Mouse (Mus musculus): ENCODE data around the gene Tfap4. TPM values are rescaled to one million over a fixed set of nuclear protein-coding genes. Genes with fewer than 3 reads are reported as not detected.
A peak's percentile ranks its signal among the peaks of the same experiment; 100 is the strongest.

Gene Tfap4
- polyA plus RNA-seq, 1 experiment, result 13.6 TPM

DNA sequence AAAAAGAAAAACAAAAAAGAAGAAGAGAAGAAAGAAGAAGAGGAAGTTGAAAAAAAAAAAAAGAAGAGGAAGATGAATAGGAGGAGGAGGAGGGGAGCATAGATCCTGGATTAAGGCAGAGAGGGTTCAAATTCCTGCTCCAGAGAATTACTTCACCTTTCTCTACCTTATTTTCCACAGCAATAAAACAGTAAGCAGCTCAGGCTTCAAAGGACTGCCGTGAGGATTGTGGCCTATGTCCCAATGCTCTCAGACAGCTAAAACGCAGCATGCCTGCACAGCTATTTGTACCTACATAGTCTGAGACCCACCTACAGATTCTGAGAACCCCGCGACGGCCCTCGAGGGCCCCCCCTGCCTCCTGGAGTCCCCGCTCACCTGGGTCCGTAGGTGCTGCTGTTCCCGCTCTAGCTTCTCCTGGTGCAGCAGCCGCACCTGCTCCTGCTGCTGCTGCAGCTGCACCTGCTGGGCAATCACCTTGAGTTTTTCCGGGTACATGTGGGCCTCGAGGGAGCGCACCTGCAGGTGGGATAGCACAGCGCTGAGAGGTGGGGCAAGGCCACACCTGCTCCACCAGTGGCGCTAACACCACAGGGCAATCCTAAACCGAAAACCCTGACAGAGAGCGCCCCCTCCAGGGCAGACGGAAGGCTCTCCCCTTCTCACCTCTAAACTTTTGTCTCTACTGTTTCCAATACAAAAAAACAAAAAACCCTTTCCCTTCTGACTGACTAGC, 10.5 kb downstream of the Tfap4 start:
- no peak for DNase-seq (ENCODE audit: low read depth)
- TF ChIP-seq POLR2A (IDR thresholded peaks at IDR 0.05; ENCODE audit: borderline replicate concordance, extremely low read depth, insufficient read depth, insufficient read length, poor library complexity, severe bottlenecking) (no peak), CTCF (IDR thresholded peaks at IDR 0.05; ENCODE audit: borderline replicate concordance, extremely low read depth, insufficient read depth, insufficient read length) (0 out of 2 replicates have a peak, but pooled peaks have one; percentile 14)

DNA sequence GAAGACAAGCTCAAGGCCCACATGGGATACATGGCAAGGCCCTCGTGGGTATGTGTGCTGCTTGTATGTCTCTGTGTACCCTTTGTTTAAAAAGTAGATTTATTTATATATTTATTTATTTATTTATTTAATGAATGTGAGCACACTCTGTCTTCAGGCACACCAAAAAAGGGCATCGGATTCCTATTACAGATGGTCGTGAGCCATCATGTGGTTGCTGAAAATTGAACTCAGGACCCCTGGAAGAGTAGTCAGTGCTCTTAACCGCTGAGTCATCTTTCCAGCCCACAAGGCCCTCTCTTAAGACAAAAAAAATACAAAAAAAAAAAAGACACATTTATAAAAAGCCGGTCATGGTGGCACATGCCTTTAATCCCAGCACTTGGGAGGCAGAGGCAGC, 12.0 kb downstream of the Tfap4 start:
- TF ChIP-seq POLR2A (IDR thresholded peaks at IDR 0.05; ENCODE audit: borderline replicate concordance, extremely low read depth, insufficient read depth, insufficient read length, poor library complexity, severe bottlenecking), result no peak
- TF ChIP-seq CTCF (IDR thresholded peaks at IDR 0.05; ENCODE audit: borderline replicate concordance, extremely low read depth, insufficient read depth, insufficient read length), result no peak
- DNase-seq (ENCODE audit: low read depth), result no peak

DNA sequence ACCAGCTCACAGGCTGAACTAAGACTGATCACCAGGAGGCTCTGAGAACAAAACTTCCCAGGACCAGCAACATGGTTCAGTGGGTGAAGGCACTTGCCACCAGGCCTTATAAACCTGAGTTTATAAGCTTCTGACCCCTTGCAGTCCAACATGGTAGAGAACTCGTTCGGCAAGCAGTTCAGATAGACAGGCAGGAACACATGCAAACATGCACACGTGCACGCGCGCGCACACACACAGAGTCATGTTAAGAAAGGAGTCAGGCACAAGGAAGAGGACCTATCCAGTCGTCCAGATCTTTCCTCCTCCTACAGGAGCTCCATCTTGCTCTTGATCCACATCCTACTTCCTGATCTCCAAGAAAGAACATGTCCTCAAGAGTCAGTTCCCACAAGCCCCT, 12.8 kb downstream of the Tfap4 start:
- DNase-seq (ENCODE audit: low read depth), result no peak
- no peak for TF ChIP-seq CTCF (IDR thresholded peaks at IDR 0.05; ENCODE audit: borderline replicate concordance, extremely low read depth, insufficient read depth, insufficient read length)
- TF ChIP-seq POLR2A (IDR thresholded peaks at IDR 0.05; ENCODE audit: borderline replicate concordance, extremely low read depth, insufficient read depth, insufficient read length, poor library complexity, severe bottlenecking), result no peak

DNA sequence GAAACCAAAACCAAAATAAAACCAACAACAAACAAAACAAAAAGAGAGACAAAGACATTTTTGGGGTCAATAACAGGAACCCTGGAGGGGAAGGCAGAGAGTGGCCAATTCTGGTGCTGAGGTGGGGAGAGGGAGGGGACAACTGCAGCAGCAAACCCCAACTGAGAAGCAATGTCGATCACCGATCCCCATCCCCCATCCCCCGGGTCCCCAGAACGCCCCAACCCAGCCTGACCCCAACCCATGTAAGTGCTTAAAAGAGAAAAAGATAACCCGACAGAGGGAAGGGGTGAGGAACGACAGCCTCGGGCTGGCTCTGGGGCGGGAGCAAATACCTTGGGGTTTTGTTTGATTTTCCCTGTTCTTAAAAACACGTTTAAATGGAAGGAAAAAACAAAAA, 14.8 kb downstream of the Tfap4 start:
- no peak for TF ChIP-seq CTCF (IDR thresholded peaks at IDR 0.05; ENCODE audit: borderline replicate concordance, extremely low read depth, insufficient read depth, insufficient read length)
- no peak for TF ChIP-seq POLR2A (IDR thresholded peaks at IDR 0.05; ENCODE audit: borderline replicate concordance, extremely low read depth, insufficient read depth, insufficient read length, poor library complexity, severe bottlenecking)
- DNase-seq (ENCODE audit: low read depth), result no peak

DNA sequence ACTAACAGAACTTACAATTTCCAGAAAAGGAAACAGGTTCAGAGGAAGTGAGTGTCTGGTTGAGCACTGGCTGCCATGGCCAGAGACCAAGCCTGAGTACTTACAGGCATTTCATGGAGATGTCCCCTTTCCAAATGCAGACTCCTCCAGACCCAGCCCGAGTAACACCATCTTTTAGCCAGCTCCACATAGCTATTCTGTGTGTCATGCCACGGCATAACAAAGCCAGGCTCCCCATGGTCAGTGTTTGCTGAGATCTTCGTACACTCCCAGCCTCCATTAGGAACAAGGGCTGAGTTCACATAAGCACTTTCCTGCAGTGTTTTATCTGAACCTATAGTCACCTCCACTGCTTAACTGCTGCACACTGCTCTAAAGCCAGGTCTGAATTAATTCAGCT, 16.4 kb downstream of the Tfap4 start:
- no peak for TF ChIP-seq POLR2A (IDR thresholded peaks at IDR 0.05; ENCODE audit: borderline replicate concordance, extremely low read depth, insufficient read depth, insufficient read length, poor library complexity, severe bottlenecking)
- TF ChIP-seq CTCF (IDR thresholded peaks at IDR 0.05; ENCODE audit: borderline replicate concordance, extremely low read depth, insufficient read depth, insufficient read length), result no peak
- DNase-seq (ENCODE audit: low read depth), result no peak

DNA sequence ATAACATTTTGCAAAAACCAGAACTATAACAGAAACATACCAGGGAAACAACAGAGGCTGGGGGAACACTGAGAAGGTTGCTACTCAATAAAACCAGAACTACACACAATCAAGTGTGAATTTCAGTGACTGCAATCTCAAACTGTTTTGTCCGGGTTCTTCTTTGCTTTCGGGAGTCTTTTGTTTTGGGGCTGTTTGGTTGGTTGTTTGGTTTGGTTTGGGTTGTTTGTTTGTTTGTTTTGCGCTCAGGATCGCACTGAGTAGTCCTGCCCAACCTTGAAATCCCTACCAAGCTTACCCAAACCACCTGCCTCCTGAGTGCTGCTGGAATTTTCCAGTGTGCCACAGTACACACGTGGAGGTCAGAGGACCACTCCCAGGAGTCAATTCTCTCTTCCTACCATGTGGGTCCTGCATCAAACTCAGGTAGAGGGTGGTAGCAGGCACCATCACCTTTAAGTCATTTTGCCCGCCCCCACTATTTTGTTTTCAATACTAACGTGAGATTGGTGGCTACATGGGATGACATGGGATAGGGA, 17.3 kb downstream of the Tfap4 start:
- DNase-seq (ENCODE audit: low read depth), result no peak
- no peak for TF ChIP-seq POLR2A (IDR thresholded peaks at IDR 0.05; ENCODE audit: borderline replicate concordance, extremely low read depth, insufficient read depth, insufficient read length, poor library complexity, severe bottlenecking)
- TF ChIP-seq CTCF (IDR thresholded peaks at IDR 0.05; ENCODE audit: borderline replicate concordance, extremely low read depth, insufficient read depth, insufficient read length), result no peak

DNA sequence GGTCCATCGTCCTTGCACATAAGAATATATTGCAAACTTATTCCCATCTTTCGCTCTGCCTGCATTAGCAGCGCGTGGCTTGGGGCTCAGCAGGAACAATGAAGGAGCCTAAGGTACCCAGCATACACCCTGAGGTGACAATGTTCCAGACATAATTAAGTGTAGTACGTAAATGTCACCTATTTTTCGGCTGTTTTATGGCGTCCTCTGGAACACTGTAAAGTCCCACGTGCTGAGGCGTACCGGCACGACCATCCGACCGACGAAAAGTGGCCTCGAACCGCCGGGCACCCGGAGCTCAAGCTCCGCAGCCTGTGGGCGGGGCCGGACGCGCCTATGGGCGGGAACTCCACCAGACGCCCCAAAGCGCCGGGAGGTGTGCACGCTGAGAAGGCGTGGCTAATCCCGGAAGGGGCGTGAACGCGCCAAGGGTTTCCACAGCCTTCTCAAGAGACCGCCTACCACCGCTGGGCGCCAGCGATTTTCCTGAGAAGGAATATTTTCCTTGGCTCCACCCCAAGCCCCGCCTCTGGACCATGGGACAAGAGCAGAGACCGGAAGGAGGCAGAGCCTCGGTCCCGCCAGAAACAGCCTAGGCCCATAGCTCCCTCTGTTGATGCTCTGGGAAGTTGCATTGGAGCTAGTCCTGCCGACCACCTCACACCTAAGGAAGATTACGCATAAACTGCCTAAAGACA, 18.0 kb downstream of the Tfap4 start, which contains the start of gene Srl:
Gene Srl, minus strand, starts transcription at position 316 of the 698 bp plus-strand sequence.
- peak; percentile 100 for DNase-seq (ENCODE audit: low read depth)
- TF ChIP-seq CTCF (IDR thresholded peaks at IDR 0.05; ENCODE audit: borderline replicate concordance, extremely low read depth, insufficient read depth, insufficient read length), result peak; percentile 88
- 0 out of 2 replicates have a peak, but pooled peaks have one; percentile 43 for TF ChIP-seq POLR2A (IDR thresholded peaks at IDR 0.05; ENCODE audit: borderline replicate concordance, extremely low read depth, insufficient read depth, insufficient read length, poor library complexity, severe bottlenecking)

DNA sequence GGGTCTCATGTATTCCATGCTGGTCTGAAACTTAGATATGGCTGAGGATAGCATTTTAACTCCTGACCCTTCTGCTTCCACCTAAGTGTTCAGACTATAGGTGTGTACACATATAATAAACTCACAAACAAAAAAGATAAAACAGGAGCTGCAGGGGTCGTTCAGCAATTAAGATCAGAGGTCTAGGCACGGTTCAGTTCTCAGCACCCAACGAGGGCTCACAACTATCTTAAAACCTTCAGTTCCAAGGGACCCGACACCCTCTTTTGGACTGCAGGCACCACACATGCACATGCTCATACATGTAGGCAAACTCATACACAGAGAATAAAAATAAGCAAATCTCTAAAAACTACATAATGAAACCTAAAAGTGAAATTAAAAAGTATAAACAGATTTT, 18.6 kb downstream of the Tfap4 start:
- TF ChIP-seq CTCF (IDR thresholded peaks at IDR 0.05; ENCODE audit: borderline replicate concordance, extremely low read depth, insufficient read depth, insufficient read length), result no peak
- no peak for TF ChIP-seq POLR2A (IDR thresholded peaks at IDR 0.05; ENCODE audit: borderline replicate concordance, extremely low read depth, insufficient read depth, insufficient read length, poor library complexity, severe bottlenecking)
- DNase-seq (ENCODE audit: low read depth), result no peak

DNA sequence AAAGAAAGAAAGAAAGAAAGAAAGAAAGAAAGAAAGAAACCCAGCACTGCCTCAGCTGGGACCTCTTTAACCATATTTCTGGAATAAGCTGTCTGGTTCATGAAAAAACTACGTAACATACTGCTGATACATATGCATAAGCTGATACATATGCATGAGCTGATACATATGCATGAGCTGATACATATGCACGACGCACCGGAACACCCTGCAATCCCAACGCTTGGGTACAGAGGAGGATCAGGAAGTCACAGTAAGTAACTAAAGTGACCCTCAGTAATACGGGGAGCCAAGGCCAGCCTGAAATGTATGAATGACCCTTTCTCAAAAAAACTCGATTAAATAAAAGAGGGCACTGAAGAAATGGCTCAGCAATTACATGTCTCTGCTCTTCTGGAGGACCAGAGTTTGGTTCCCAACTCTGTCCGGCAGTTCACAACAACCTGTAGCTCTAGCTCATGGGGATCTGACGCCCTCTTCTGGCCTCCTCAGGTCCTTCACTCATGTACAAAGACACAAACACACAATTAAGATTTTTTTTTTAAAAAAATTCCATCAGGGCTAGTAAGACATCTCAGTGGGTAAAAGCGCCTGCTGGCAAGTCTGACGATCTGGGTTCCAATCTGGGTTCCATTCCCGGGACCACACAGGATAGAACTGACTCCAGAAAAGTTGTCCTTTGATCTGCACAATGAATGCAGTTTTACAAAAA, 19.4 kb downstream of the Tfap4 start:
- DNase-seq (ENCODE audit: low read depth), result peak; percentile 87
- TF ChIP-seq POLR2A (IDR thresholded peaks at IDR 0.05; ENCODE audit: borderline replicate concordance, extremely low read depth, insufficient read depth, insufficient read length, poor library complexity, severe bottlenecking), result no peak
- TF ChIP-seq CTCF (IDR thresholded peaks at IDR 0.05; ENCODE audit: borderline replicate concordance, extremely low read depth, insufficient read depth, insufficient read length), result no peak

DNA sequence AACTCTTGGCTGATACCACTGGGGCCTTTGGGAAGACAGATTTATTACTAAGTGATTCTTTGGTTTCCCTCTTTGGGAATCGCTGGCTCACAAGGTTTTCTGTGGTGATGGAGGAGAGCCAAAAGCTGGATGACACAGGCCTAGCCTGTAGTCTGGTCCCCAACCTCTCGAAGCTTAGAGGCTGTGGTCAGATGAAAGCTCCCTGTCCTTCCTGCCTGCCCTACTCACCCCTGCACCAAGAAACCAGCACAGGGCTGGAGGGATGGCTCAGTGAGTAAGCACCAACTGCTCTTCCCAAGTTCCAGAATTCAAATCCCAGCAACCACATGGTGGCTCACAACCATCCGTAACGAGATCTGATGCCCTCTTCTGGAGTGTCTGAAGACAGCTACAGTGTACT, 20.1 kb downstream of the Tfap4 start:
- TF ChIP-seq CTCF (IDR thresholded peaks at IDR 0.05; ENCODE audit: borderline replicate concordance, extremely low read depth, insufficient read depth, insufficient read length), result no peak
- no peak for TF ChIP-seq POLR2A (IDR thresholded peaks at IDR 0.05; ENCODE audit: borderline replicate concordance, extremely low read depth, insufficient read depth, insufficient read length, poor library complexity, severe bottlenecking)
- DNase-seq (ENCODE audit: low read depth), result no peak

All from brain, embryonic 14.5 days (tissue).